Mouse (Mus musculus): ENCODE results near the gene Oxsr1. TPM values are rescaled to one million over a fixed set of nuclear protein-coding genes. Genes with fewer than 3 reads are reported as not detected.
"Not testable (repeated sequence)": the region's sequence is repeated elsewhere in the genome, so short reads cannot be mapped to it uniquely, and the experiment has no call there.

Oxsr1 gene
- polyA plus RNA-seq, 1 experiment = 19.3 TPM

DNA sequence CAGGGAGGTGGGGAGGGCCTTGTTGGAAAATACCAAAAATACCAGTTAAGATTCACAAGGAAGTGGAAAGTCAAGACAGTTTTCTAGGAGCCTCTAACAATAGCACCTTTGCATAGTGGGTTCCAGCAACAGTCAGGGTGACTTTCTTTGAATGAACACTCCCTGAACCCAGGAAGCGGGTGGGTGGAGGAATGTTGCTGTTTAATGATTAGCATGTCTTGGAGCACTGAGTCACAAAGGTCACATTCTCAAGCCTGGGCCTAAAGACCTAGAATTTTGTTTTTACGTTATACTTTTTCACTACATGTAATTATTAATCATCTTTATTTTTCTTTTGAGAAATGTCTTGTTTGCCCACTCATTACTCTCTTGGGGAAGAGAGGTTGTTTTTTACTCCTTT, 106.9 kb downstream of the Oxsr1 start:
- DNase-seq (ENCODE audit: low read depth) = not testable (repeated sequence)

DNA sequence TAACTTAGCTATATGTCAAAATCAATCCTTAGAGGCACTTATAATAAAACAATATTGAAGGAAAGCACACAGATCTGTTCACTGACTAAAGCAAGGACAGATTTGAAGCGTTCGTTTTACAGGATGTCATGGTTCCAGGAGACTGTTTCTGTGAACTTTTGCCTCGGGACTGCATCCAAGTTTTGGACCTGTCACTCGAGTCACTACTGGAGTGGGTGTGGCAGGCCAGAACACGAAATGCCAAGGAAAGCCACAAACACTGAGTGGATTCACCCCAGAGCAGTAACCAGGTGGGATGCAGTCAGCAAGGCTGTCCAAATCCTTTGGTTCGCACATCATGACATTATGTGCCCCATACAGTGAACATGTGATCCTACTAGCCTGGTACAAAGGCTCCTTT, 107.6 kb downstream of the Oxsr1 start:
- no peak for DNase-seq (ENCODE audit: low read depth)

DNA sequence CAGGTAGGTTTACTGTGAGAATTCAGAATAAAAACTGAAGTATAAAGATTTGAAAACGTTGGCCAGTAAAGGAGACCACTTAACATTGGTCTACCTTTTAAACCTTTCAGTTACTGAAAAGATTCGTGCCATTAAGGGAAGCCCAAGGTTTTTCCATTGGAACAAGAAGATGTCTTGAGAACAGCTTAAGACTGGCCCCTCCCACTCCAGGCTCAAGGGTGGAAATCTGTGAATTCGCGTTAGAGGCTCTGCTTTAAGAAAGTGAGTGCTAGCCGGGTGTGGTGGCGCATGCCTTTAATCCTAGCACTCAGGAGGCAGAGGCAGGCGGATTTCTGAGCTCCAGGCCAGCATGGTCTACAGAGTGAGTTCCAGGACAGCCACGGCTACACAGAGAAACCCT, 109.2 kb downstream of the Oxsr1 start:
- DNase-seq (ENCODE audit: low read depth) = no peak

- DNase-seq (ENCODE audit: low read depth) = no peak
These were observed 113.2 kb downstream of the Oxsr1 start, which contains the start of gene Slc22a13 for GRCm38 (mm10) chr9:119208998-119209397. Slc22a13 (minus strand) TSS chr9:119209098.

DNA sequence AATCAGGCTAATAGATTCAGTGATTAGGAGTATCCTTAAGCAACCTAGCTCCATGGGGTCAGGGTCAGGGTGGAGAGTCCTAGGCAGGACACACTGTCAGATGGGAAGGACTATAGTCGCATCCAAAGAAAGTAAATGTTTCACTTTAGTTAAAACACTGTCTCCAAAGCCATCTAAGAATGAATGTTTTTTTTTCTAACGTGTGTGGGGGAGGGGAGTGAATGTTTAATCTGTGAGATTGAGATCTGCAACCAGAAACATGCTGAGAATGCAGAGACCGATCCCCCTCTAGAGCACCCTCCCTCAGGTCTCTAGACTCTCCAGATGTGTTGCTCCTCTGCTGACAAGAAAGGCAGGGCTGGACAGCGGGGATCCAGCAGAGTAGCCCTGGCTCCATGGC, 115.1 kb downstream of the Oxsr1 start:
- DNase-seq (ENCODE audit: low read depth) = no peak

DNA sequence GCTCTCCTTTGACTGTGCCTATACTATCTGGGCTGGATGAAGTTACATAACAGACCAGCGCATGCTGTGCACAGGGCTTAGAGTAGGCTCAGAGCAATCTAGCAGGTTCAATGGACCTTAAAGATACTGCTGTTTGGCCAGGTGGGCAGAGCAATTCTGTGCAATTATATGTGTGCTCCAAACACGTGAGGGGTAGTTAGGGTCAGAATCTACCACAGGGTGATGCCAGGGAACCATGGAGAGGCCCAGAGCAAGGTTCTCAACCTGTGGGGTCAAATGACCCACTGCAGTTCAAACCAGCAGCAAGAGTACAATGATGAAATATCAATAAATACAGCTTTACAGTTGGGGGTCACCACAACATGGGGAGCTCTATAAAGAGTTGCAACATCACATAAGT, 115.6 kb downstream of the Oxsr1 start:
- no peak for DNase-seq (ENCODE audit: low read depth)

- DNase-seq (ENCODE audit: low read depth) = no peak
These were observed 116.5 kb downstream of the Oxsr1 start for GRCm38 (mm10) chr9:119205756-119206155.

DNA sequence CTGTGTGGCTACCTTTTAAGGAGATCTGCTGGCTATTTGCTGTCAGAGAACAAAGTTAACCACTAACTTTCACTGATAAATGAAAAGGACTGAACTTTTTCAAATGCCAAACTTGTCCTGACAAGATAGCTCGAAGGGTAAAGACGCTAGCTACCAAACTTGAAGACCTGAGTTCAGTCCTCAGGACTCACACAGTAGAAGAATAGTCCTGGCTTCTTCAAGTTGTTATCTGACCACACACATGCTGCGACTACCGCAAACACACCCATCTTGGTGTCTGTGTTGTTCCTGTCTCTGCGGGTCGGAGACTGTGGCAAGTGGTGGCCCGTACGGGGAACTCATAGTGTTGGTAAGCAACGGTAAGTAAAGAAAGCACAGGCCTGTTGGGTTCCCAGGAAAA, 118.6 kb downstream of the Oxsr1 start:
- DNase-seq (ENCODE audit: low read depth) = no peak

DNA sequence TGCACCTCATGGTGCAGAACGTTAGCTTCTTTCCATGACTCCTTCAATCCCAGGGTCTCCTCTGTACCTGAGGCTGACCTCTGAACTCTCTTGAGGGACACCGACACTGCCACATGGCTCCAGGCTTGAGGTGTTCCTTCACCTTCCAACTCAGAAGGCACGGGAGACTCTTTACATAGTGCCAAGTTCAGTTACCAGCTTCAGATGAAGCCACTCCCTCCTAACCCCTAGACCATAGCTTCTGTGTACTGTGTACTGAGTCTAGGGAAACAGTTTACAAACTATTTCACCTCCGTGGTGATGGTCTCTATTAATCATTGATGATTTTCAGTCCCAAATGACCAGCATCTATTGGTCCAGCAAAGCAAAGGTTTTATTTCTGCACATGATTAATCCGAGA, 120.6 kb downstream of the Oxsr1 start:
- DNase-seq (ENCODE audit: low read depth) = no peak

- DNase-seq (ENCODE audit: low read depth) = no peak
These were observed 122.9 kb downstream of the Oxsr1 start for GRCm38 (mm10) chr9:119199151-119199861.

DNA sequence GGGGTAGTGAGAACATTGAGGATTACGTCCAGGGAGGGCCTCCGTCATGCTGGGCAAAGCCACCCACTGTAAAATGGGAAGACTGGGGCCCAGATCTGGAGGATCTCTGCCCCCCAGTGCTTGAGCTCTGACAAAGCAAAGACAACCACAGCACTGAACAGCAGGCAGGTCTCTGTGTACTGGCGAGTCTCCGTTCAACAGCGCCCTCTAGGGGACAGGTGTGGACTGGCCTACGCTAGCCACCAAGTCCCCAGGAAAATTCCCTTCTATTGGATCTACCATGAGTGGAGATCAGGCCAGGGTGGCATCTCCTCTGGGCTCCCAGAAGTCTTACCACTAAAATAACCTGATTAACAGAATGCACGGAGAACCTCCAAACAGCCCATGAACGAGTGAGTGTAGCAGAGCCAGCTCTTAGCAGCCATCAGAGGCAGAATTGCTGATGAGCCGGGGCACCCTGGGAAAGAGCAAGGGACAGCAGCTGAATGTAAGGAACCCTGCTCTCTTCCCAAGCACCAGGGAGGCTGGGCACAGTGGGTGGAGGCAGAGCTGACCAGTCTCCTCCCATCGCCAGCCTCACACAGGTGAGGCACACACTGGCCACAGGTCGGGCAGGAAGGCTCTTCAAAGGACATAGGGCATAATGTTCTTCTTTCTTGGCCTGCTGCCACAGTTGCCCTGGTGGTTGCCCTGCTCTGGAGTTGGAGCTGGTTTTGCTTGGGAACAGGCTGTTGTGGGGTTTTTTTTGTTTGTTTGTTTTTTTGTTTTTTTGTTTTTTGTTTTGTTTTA, 129.8 kb downstream of the Oxsr1 start:
- no peak for DNase-seq (ENCODE audit: low read depth)

Other genes with a start within 250 kb of the Oxsr1 start
- 36.8 and 37.4 TPM in 2 replicates for gene Plcd1, start 228.9 kb downstream of the Oxsr1 start, polyA plus RNA-seq (2012; rRNA removed)
- 8.1 and 12.9 TPM in 2 replicates for gene Dlec1, start 219.9 kb downstream of the Oxsr1 start, polyA plus RNA-seq (2012; rRNA removed)
- gene Acaa1b, start 165.3 kb downstream of the Oxsr1 start, polyA plus RNA-seq (2012; rRNA removed) = 30.0 and 48.1 TPM in 2 replicates
- 0.05 TPM in 1 of 2 replicates, not detected in the other for gene Gm47289, start 163.3 kb downstream of the Oxsr1 start, polyA plus RNA-seq (2012; rRNA removed)
- gene Slc22a13, start 113.3 kb downstream of the Oxsr1 start, polyA plus RNA-seq (2012; rRNA removed) = 0.09 TPM in 1 of 2 replicates, not detected in the other
- 192 and 217 TPM in 2 replicates for gene Acaa1a, start 17.2 kb upstream of the Oxsr1 start, polyA plus RNA-seq (2012; rRNA removed)
- gene Myd88, start 19.0 kb upstream of the Oxsr1 start, polyA plus RNA-seq (2012; rRNA removed) = 33.9 and 40.7 TPM in 2 replicates
- gene Xylb, start 35.0 kb upstream of the Oxsr1 start, polyA plus RNA-seq (2012; rRNA removed) = 12.8 and 24.9 TPM in 2 replicates
- 1.9 and 2.2 TPM in 2 replicates for gene Slc22a14, start 43.1 kb upstream of the Oxsr1 start, polyA plus RNA-seq (2012; rRNA removed)
- 5.3 and 5.8 TPM in 2 replicates for gene Acvr2b, start 79.7 kb upstream of the Oxsr1 start, polyA plus RNA-seq (2012; rRNA removed)
- gene Exog, start 122.5 kb upstream of the Oxsr1 start, polyA plus RNA-seq (2012; rRNA removed) = 5.4 TPM in 2 replicates

Data from gonadal fat pad, adult 2 months (tissue).